Mouse (Mus musculus) thymus, adult 2 months (tissue): Measurements from ENCODE around the gene Nacc2.

Experiments used
- CTCF ChIP-seq: fragments of 200-500 bp; IDR thresholded peaks from 2 replicates; pipeline ENCODE4 v1.5.1; 2012; ENCODE audit warnings: mild to moderate bottlenecking, control low read depth, low read length, moderate library complexity, borderline replicate concordance; ENCODE audit not compliant: control insufficient read depth, poor library complexity, insufficient read depth; ENCODE audit errors: extremely low read depth
- POLR2A ChIP-seq: fragments of 200-500 bp; IDR thresholded peaks from 2 replicates; pipeline ENCODE4 v1.6.1; 2012; ENCODE audit warnings: mild to moderate bottlenecking, low read length, control low read depth, moderate library complexity; ENCODE audit not compliant: control insufficient read depth, poor library complexity, insufficient read depth; ENCODE audit errors: extremely low read depth

DNA sequence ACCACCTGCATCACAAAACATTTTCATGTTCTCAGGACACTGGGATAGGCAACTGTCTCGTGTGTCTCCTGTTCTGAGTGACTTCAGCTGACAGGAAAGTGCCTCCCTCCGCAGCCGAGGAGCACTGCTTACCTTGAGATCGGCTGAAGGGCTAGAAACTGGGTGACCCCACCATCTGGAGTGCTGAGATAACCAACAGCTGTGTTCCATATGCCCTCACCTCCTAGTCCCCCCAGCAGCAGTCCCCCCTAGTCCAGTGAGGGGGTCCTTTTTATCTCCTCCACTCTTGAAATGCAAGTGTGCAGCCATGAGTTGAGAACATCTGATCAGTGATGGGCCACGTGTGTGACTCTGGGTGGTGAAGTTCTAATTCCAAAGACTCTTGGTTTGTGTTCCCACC lies 74.2 kb downstream of the Nacc2 start:
- no peak for TF ChIP-seq CTCF
- TF ChIP-seq POLR2A = no peak
